Mouse (Mus musculus) liver, embryonic 11.5 days (tissue): ENCODE results near the gene Olfr715b. TPM values are rescaled to one million over a fixed set of nuclear protein-coding genes. Genes with fewer than 3 reads are reported as not detected.
"Not testable (repeated sequence)": the region's sequence is repeated elsewhere in the genome, so short reads cannot be mapped to it uniquely, and the experiment has no call there.

Source experiments
- ATAC-seq: fragments of 200-750 bp; cut with Nextera tagmentation; replicated peaks from 2 replicates; pipeline ENCODE4 v1.8.0; 2017; ENCODE audit warnings: moderate number of reproducible peaks, mild to moderate bottlenecking, moderate TSS enrichment, moderate library complexity; ENCODE audit not compliant: low FRiP score
- DNase-seq: peaks from one replicate; pipeline ENCODE4 v3.0.0-alpha.2; 2017; ENCODE audit warnings: low spot score
- H3K27ac ChIP-seq: fragments of 300-500 bp; sonication (generic); 2 replicates; pipeline ENCODE4 v1.5.1; 2014; ENCODE audit warnings: mild to moderate bottlenecking, low read depth, low read length, control low read depth
- H3K27me3 ChIP-seq: fragments of 300-500 bp; sonication (generic); replicated peaks from 2 replicates; pipeline ENCODE4 v1.6.1; 2014; ENCODE audit warnings: low read length, mixed read lengths; ENCODE audit not compliant: control insufficient read depth, insufficient read depth
- H3K36me3 ChIP-seq: fragments of 300-500 bp; sonication (generic); 2 replicates; pipeline ENCODE4 v1.6.1; 2014; ENCODE audit warnings: mild to moderate bottlenecking, low read length, moderate library complexity, mixed read lengths; ENCODE audit not compliant: control insufficient read depth, insufficient read depth
- H3K4me1 ChIP-seq: fragments of 300-500 bp; sonication (generic); replicated peaks from 2 replicates; pipeline ENCODE4 v1.6.1; 2014; ENCODE audit warnings: low read length, mixed read lengths; ENCODE audit not compliant: control insufficient read depth, insufficient read depth
- H3K4me2 ChIP-seq: fragments of 300-500 bp; sonication (generic); 2 replicates; pipeline ENCODE4 v1.6.1; 2014; ENCODE audit warnings: mild to moderate bottlenecking, control low read depth, moderate library complexity
- H3K4me3 ChIP-seq: fragments of 300-500 bp; sonication (generic); 2 replicates; pipeline ENCODE4 v1.5.1; 2014; ENCODE audit warnings: low read depth, low read length, control low read depth
- H3K9ac ChIP-seq: fragments of 300-500 bp; sonication (generic); 2 replicates; pipeline ENCODE4 v1.6.1; 2014; ENCODE audit warnings: low read depth, low read length, control low read depth
- H3K9me3 ChIP-seq: fragments of 300-500 bp; sonication (generic); 2 replicates; pipeline ENCODE4 v1.6.1; 2016; ENCODE audit warnings: low read length, inconsistent platforms, mixed read lengths; ENCODE audit not compliant: control insufficient read depth
- WGBS: fragments of 180-500 bp; shearing (Covaris S2); extraction: QIAGEN DNeasy Blood & Tissue Kit; methylation state at CpG from one replicate; pipeline ENCODE4 v1.1.7; 2014; 5-methylcytosine and 5-hydroxymethylcytosine counted together
- polyA plus RNA-seq: library from polyadenylated mRNA; unstranded; fragments of >200 nt; fragmentation: Nextera tagmentation; extraction: Ambion mirVana; gene quantifications from 2 replicates; pipeline ENCODE4 v1.2.1, GENCODE M21; 2014

Gene Olfr715b
- polyA plus RNA-seq = not detected in 2 replicates

DNA sequence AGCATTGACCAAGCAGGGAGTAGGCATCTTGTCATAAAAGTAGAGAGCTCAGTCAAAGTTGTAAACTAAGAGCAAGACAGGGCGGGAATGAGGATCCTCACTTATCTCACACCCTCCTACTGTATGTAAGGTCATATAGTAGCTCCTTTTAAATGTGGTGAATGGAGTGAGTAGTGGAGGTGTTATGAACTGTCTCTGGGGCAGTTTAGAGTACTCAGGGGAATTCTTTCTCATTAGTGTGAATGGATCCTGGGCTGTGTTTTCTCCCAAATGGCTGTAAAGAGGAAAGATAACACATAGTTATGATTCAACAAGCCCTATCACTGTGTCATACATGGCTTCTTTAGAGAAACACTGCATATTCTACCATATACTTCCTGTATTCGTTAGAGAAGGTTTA lies at the start of gene Olfr715b:
Gene Olfr715b (minus strand): TSS at position 101 of the 400 bp plus-strand sequence.
- not testable (repeated sequence) for ATAC-seq, H3K27ac ChIP-seq, H3K36me3 ChIP-seq, H3K4me1 ChIP-seq, H3K4me2 ChIP-seq, H3K9me3 ChIP-seq, H3K4me3 ChIP-seq, H3K9ac ChIP-seq, H3K27me3 ChIP-seq, DNase-seq
- 80% methylated on average over 1 of the region's 2 CpGs for WGBS

DNA sequence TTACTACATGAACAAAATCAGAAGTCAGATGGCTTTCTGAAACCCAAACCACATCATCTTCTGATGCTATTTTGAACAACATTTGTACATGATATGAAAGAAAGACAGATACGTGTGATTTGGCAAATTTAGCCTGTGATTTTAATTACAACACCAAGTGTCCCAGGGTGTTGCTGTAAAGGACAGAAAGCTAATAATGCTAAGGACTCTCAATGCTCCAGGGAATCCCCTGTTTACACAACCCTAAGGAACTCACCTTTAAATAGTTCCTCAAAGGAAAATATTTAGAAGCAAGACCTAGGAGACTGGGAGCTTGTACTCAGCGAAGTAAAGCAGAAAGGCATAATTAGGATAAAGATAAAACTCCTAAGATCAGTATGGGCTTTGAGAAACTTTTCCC lies 27.9 kb upstream of the Olfr715b start, which contains the start of gene Olfr716:
Gene Olfr716 (plus strand): TSS at position 301 of the 400 bp plus-strand sequence.
- not testable (repeated sequence) for H3K27me3 ChIP-seq, H3K27ac ChIP-seq, H3K4me1 ChIP-seq, H3K9ac ChIP-seq, H3K9me3 ChIP-seq, ATAC-seq, H3K4me2 ChIP-seq, H3K36me3 ChIP-seq, H3K4me3 ChIP-seq, DNase-seq
- 67% methylated on average over 2 of the region's 2 CpGs for WGBS

DNA sequence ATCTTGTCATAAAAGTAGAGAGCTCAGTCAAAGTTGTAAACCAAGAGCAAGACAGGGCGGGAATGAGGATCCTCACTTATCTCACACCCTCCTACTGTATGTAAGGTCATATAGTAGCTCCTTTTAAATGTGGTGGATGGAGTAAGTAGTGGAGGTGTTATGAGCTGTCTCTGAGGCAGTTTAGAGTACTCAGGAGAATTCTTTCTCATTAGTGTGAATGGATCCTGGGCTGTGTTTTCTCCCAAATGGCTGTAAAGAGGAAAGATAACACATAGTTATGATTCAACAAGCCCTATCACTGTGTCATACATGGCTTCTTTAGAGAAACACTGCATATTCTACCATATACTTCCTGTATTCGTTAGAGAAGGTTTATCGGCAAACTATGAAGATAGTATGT lies 20.8 kb upstream of the Olfr715b start, which contains the start of gene Olfr715:
Gene Olfr715 (minus strand): TSS at position 101 of the 400 bp plus-strand sequence.
- WGBS = 71% methylated on average over 2 of the region's 3 CpGs
- not testable (repeated sequence) for H3K27me3 ChIP-seq, ATAC-seq

DNA sequence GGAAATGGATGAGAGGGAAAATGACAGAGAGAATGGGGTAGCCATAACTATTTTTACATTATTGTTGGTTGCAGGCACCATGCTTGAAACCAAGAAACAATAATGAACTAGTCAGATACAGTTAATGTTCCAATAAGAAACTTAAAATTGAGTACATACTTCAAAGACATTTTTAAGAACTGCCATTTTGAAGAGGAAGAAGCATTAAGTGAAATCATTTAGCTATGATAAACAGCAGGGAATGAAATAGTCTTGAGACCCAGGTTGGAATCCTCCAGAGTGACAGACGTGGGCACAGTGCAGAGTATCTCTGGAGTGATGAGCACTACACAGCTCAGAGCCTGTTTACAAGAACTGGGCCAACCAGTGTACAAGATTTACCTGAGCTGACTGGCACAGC lies 17.2 kb downstream of the Olfr715b start, which contains the start of gene Olfr17:
Gene Olfr17 (plus strand): TSS at position 301 of the 400 bp plus-strand sequence.
- H3K4me2 ChIP-seq = no peak within 1 kb of the TSS
- no peak within 1 kb of the TSS for H3K9ac ChIP-seq
- H3K36me3 ChIP-seq = no peaks in the 10 kb centered on the region
- H3K27ac ChIP-seq = no peak within 1 kb of the TSS
- DNase-seq (no peak), ATAC-seq (no peak)
- no peak within 1 kb of the TSS for H3K4me3 ChIP-seq
- no peaks in the 10 kb centered on the region for H3K9me3 ChIP-seq
- WGBS = 45% methylated on average over 1 of the region's 1 CpGs
- no peaks in the 10 kb centered on the region for H3K27me3 ChIP-seq
- no peaks in the 10 kb centered on the region for H3K4me1 ChIP-seq

More for the DNA sequence above, 20.8 kb upstream of the Olfr715b start, which contains the start of gene Olfr715:
- H3K27ac ChIP-seq, H3K4me1 ChIP-seq, H3K4me3 ChIP-seq, H3K4me2 ChIP-seq, H3K9me3 ChIP-seq, DNase-seq, H3K36me3 ChIP-seq, H3K9ac ChIP-seq: not testable (repeated sequence)

DNA sequence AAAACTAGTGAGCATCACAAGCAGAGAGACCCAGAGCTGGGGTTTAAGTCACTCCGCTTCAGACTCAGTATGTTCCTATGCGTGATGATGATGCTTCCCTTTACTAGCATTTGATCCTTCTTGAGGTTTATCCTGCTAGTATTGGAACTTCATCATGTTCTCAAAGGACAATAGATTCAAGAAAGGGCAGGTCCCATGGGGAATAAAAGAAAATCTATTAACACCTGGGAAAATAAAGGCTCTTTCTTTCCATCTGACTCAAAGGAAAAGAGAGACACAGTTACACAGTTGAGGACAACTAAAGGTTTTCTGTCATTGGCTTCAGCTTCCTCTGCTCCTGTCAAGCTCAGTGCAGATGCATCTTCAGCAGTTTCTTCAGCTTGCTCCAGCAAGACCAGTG lies 39.5 kb downstream of the Olfr715b start, which contains the start of gene Olfr714:
Gene Olfr714 (plus strand): TSS at position 301 of the 400 bp plus-strand sequence.
- Histone ChIP-seq H3K36me3 (no peaks in the 10 kb centered on the region), H3K4me1 (no peaks in the 10 kb centered on the region), H3K4me2 (no peak within 1 kb of the TSS), H3K4me3 (no peak within 1 kb of the TSS), H3K9ac (no peak within 1 kb of the TSS), H3K9me3 (peaks cover 2% of the 10 kb centered on the region; the same call in 1 of the 2 replicates), H3K27me3 (no peaks in the 10 kb centered on the region), H3K27ac (no peak within 1 kb of the TSS)
- no peak for DNase-seq
- WGBS = 84% methylated on average over 2 of the region's 2 CpGs
- no peak for ATAC-seq

Other genes starting within 250 kb of the Olfr715b start
- not detected in 2 replicates for gene Olfr704, start 247.2 kb downstream of the Olfr715b start, polyA plus RNA-seq
- not detected in 2 replicates for gene Olfr705, start 233.5 kb downstream of the Olfr715b start, polyA plus RNA-seq
- not detected in 2 replicates for gene Olfr706, start 222.2 kb downstream of the Olfr715b start, polyA plus RNA-seq
- gene Olfr707, start 209.1 kb downstream of the Olfr715b start, polyA plus RNA-seq = not detected in 2 replicates
- gene Olfr1532-ps1, start 202.4 kb downstream of the Olfr715b start, polyA plus RNA-seq = not detected in 2 replicates
- not detected in 2 replicates for gene Olfr709-ps1, start 178.2 kb downstream of the Olfr715b start, polyA plus RNA-seq
- gene Olfr710, start 162.1 kb downstream of the Olfr715b start, polyA plus RNA-seq = not detected in 2 replicates
- not detected in 2 replicates for gene Olfr6, start 146.4 kb downstream of the Olfr715b start, polyA plus RNA-seq
- not detected in 2 replicates for gene Olfr711, start 134.9 kb downstream of the Olfr715b start, polyA plus RNA-seq
- gene Olfr2, start 104.3 kb downstream of the Olfr715b start, polyA plus RNA-seq = not detected in 2 replicates
- not detected in 2 replicates for gene Olfr713, start 79.2 kb downstream of the Olfr715b start, polyA plus RNA-seq
- not detected in 2 replicates for gene Olfr714, start 39.4 kb downstream of the Olfr715b start, polyA plus RNA-seq
- not detected in 2 replicates for gene Olfr17, start 17.1 kb downstream of the Olfr715b start, polyA plus RNA-seq
- gene Olfr715, start 20.7 kb upstream of the Olfr715b start, polyA plus RNA-seq = not detected in 2 replicates
- not detected in 2 replicates for gene Olfr716, start 28.0 kb upstream of the Olfr715b start, polyA plus RNA-seq
- gene Nlrp14, start 56.6 kb upstream of the Olfr715b start, polyA plus RNA-seq = not detected in 2 replicates
- not detected in 2 replicates for gene Rbmxl2, start 99.1 kb upstream of the Olfr715b start, polyA plus RNA-seq